Mouse (Mus musculus): ENCODE results near the gene Kcnh5. TPM values are rescaled to one million over a fixed set of nuclear protein-coding genes. Genes with fewer than 3 reads are reported as not detected.

The Kcnh5 gene
- polyA plus RNA-seq, 1 experiment, result 0.09 TPM

GRCm38 (mm10) chr12:74889419-74889818 lies 287.7 kb downstream of the Kcnh5 start:
- Histone ChIP-seq H3K4me3 (ENCODE audit: insufficient read depth, low read depth, low read length) (no peak overlapping the region), H3K4me1 (ENCODE audit: control insufficient read depth, insufficient read depth, low read length) (no peaks in the 10 kb centered on the region), H3K27me3 (replicated peaks; ENCODE audit: control insufficient read depth, insufficient read depth, low read length) (no peaks in the 10 kb centered on the region), H3K27ac (ENCODE audit: insufficient read depth, low read depth, low read length) (no peak overlapping the region), H3K36me3 (ENCODE audit: control insufficient read depth, insufficient read depth, low read length) (no peaks in the 10 kb centered on the region)
- TF ChIP-seq POLR2A (IDR thresholded peaks at IDR 0.05; ENCODE audit: low read depth, low read length) (no peak), CTCF (conservative IDR thresholded peaks at IDR 0.05; ENCODE audit: insufficient read depth, insufficient read length, low read depth, low read length) (no peak)
- no peak for DNase-seq
- WGBS, result 66% methylated on average over 3 of the region's 3 CpGs

GRCm38 (mm10) chr12:74887064-74887463 lies 290.1 kb downstream of the Kcnh5 start:
- Histone ChIP-seq H3K36me3 (ENCODE audit: control insufficient read depth, insufficient read depth, low read length) (no peaks in the 10 kb centered on the region), H3K4me3 (ENCODE audit: insufficient read depth, low read depth, low read length) (no peak overlapping the region), H3K27me3 (replicated peaks; ENCODE audit: control insufficient read depth, insufficient read depth, low read length) (no peaks in the 10 kb centered on the region), H3K4me1 (ENCODE audit: control insufficient read depth, insufficient read depth, low read length) (no peaks in the 10 kb centered on the region), H3K27ac (ENCODE audit: insufficient read depth, low read depth, low read length) (no peak overlapping the region)
- WGBS, result 36% methylated on average over 1 of the region's 1 CpGs
- TF ChIP-seq CTCF (conservative IDR thresholded peaks at IDR 0.05; ENCODE audit: insufficient read depth, insufficient read length, low read depth, low read length) (no peak), POLR2A (IDR thresholded peaks at IDR 0.05; ENCODE audit: low read depth, low read length) (no peak)
- no peak for DNase-seq

GRCm38 (mm10) chr12:74881344-74881743 lies 295.8 kb downstream of the Kcnh5 start:
- DNase-seq, result no peak
- Histone ChIP-seq H3K4me1 (ENCODE audit: control insufficient read depth, insufficient read depth, low read length) (no peaks in the 10 kb centered on the region), H3K36me3 (ENCODE audit: control insufficient read depth, insufficient read depth, low read length) (no peaks in the 10 kb centered on the region), H3K27me3 (replicated peaks; ENCODE audit: control insufficient read depth, insufficient read depth, low read length) (no peaks in the 10 kb centered on the region), H3K4me3 (ENCODE audit: insufficient read depth, low read depth, low read length) (no peak overlapping the region), H3K27ac (ENCODE audit: insufficient read depth, low read depth, low read length) (no peak overlapping the region)
- 87% methylated on average over 6 of the region's 6 CpGs for WGBS
- no peak for TF ChIP-seq CTCF (conservative IDR thresholded peaks at IDR 0.05; ENCODE audit: insufficient read depth, insufficient read length, low read depth, low read length)

- DNase-seq, result no peak
- Histone ChIP-seq H3K27ac (ENCODE audit: insufficient read depth, low read depth, low read length) (no peak overlapping the region), H3K27me3 (replicated peaks; ENCODE audit: control insufficient read depth, insufficient read depth, low read length) (no peaks in the 10 kb centered on the region), H3K4me1 (ENCODE audit: control insufficient read depth, insufficient read depth, low read length) (no peaks in the 10 kb centered on the region), H3K4me3 (ENCODE audit: insufficient read depth, low read depth, low read length) (no peak overlapping the region), H3K36me3 (ENCODE audit: control insufficient read depth, insufficient read depth, low read length) (no peaks in the 10 kb centered on the region)
- no peak for TF ChIP-seq CTCF (conservative IDR thresholded peaks at IDR 0.05; ENCODE audit: insufficient read depth, insufficient read length, low read depth, low read length)
- no peak for TF ChIP-seq POLR2A (IDR thresholded peaks at IDR 0.05; ENCODE audit: low read depth, low read length)
- WGBS, result 72% methylated on average over 2 of the region's 2 CpGs
These were observed 321.5 kb downstream of the Kcnh5 start for GRCm38 (mm10) chr12:74855666-74856065.

GRCm38 (mm10) chr12:74854263-74854662 lies 322.9 kb downstream of the Kcnh5 start:
- H3K4me3 ChIP-seq (ENCODE audit: insufficient read depth, low read depth, low read length), result no peak overlapping the region
- 71% methylated on average over 1 of the region's 1 CpGs for WGBS
- H3K27me3 ChIP-seq (replicated peaks; ENCODE audit: control insufficient read depth, insufficient read depth, low read length), result no peaks in the 10 kb centered on the region
- no peaks in the 10 kb centered on the region for H3K4me1 ChIP-seq (ENCODE audit: control insufficient read depth, insufficient read depth, low read length)
- TF ChIP-seq CTCF (conservative IDR thresholded peaks at IDR 0.05; ENCODE audit: insufficient read depth, insufficient read length, low read depth, low read length) (no peak), POLR2A (IDR thresholded peaks at IDR 0.05; ENCODE audit: low read depth, low read length) (no peak)
- DNase-seq, result no peak
- H3K27ac ChIP-seq (ENCODE audit: insufficient read depth, low read depth, low read length), result no peak overlapping the region
- H3K36me3 ChIP-seq (ENCODE audit: control insufficient read depth, insufficient read depth, low read length), result no peaks in the 10 kb centered on the region

- 70% methylated on average over 2 of the region's 2 CpGs for WGBS
These were observed 326.8 kb downstream of the Kcnh5 start for GRCm38 (mm10) chr12:74850323-74850722.

GRCm38 (mm10) chr12:74849912-74850311 lies 327.2 kb downstream of the Kcnh5 start:
- Histone ChIP-seq H3K36me3 (ENCODE audit: control insufficient read depth, insufficient read depth, low read length) (no peaks in the 10 kb centered on the region), H3K27me3 (replicated peaks; ENCODE audit: control insufficient read depth, insufficient read depth, low read length) (no peaks in the 10 kb centered on the region), H3K4me1 (ENCODE audit: control insufficient read depth, insufficient read depth, low read length) (no peaks in the 10 kb centered on the region), H3K27ac (ENCODE audit: insufficient read depth, low read depth, low read length) (no peak overlapping the region), H3K4me3 (ENCODE audit: insufficient read depth, low read depth, low read length) (no peak overlapping the region)
- no peak for TF ChIP-seq CTCF (conservative IDR thresholded peaks at IDR 0.05; ENCODE audit: insufficient read depth, insufficient read length, low read depth, low read length)
- no peak for TF ChIP-seq POLR2A (IDR thresholded peaks at IDR 0.05; ENCODE audit: low read depth, low read length)
- no peak for DNase-seq
- WGBS, result 81% methylated on average over 4 of the region's 4 CpGs

More at GRCm38 (mm10) chr12:74850323-74850722, 326.8 kb downstream of the Kcnh5 start:
- no peak for DNase-seq
- TF ChIP-seq POLR2A (IDR thresholded peaks at IDR 0.05; ENCODE audit: low read depth, low read length) (no peak), CTCF (conservative IDR thresholded peaks at IDR 0.05; ENCODE audit: insufficient read depth, insufficient read length, low read depth, low read length) (no peak)
- no peak overlapping the region for H3K4me3 ChIP-seq (ENCODE audit: insufficient read depth, low read depth, low read length)
- no peaks in the 10 kb centered on the region for H3K27me3 ChIP-seq (replicated peaks; ENCODE audit: control insufficient read depth, insufficient read depth, low read length)
- no peaks in the 10 kb centered on the region for H3K4me1 ChIP-seq (ENCODE audit: control insufficient read depth, insufficient read depth, low read length)
- no peak overlapping the region for H3K27ac ChIP-seq (ENCODE audit: insufficient read depth, low read depth, low read length)
- no peaks in the 10 kb centered on the region for H3K36me3 ChIP-seq (ENCODE audit: control insufficient read depth, insufficient read depth, low read length)

Measured in kidney, adult 2 months (tissue).